Mouse (Mus musculus): Measurements from ENCODE around the gene Ppp1r18. TPM values are rescaled to one million over a fixed set of nuclear protein-coding genes. Genes with fewer than 3 reads are reported as not detected.

Ppp1r18 gene
- polyA plus RNA-seq, 1 experiment from 2014 or later = 23.2 TPM

DNA sequence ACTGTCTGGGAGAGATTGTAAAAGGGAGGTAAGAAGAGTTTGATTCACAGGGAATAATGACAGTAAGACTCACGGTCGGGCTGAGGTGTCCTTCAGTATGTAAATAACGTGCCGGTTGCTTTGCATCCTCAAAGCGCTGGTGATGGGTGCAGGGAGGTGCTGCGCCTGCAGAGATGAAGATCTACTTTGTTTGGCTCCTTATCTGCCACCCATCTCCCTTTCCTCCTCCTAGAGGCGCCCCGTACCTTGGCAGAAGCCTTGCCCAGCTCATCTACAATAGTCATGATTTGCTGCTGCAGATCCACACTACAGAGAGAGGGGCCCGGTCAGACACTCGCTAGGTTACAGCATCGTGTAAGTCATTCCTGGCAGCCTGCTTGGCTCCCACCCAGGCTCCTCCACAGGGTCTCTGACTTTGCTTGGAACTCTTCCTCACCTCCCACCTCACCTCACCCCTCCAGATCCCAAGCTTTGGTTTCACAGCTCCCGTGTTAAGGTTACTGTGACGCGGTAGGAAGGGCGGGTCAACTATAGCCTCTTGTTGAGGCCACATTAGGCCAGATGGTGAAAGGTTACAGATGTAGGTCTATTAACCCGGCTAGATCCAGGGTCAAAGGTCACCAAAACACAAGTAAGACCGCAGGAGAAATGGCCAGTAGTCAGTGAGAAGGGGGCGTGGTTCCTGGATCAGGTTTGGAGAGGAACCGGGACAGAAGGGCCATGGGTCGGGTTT lies 44.0 kb downstream of the Ppp1r18 start:
- peak overlapping the region; percentile 61 for H3K9ac ChIP-seq
- H3K9me3 ChIP-seq (replicated peaks) = no peaks in the 10 kb centered on the region
- H3K4me1 ChIP-seq = peaks cover 18% of the 10 kb centered on the region
- H3K27ac ChIP-seq = peak overlapping the region; percentile 82
- H3K27me3 ChIP-seq = no peaks in the 10 kb centered on the region
- WGBS = 16% methylated on average over 20 of the region's 20 CpGs
- ATAC-seq (replicated peaks; ENCODE audit: low FRiP score) = peak; percentile 53
- peak overlapping the region; percentile 77 for H3K4me2 ChIP-seq
- H3K36me3 ChIP-seq = peaks cover 79% of the 10 kb centered on the region
- peak overlapping the region; percentile 81 for H3K4me3 ChIP-seq (replicated peaks)

GRCm38 (mm10) chr17:35909919-35910369 lies 44.6 kb downstream of the Ppp1r18 start, which contains the start of gene Atat1:
Gene Atat1 (minus strand): TSS chr17:35910075.
- Histone ChIP-seq H3K27me3 (no peaks in the 10 kb centered on the region), H3K36me3 (peaks cover 75% of the 10 kb centered on the region)

DNA sequence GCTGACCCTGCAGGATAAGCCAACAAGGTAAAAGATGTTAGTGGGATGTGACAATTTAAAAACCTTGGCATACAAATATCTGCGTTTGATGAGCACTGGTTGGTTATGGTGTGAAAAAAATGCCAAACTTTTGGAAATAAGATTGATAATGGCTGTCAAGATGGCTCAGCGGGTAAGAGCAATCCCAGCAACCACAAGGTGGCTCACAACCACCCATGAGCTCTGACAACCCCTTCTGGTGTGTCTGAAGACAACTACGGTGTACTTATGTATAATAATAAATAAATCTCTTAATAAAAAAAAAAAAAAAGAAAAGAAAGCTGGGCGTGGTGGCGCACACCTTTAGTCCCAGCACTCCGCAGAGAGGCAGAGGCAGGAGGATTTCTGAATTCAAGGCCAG lies 49.6 kb downstream of the Ppp1r18 start:
- Histone ChIP-seq H3K4me1 (peaks cover 23% of the 10 kb centered on the region), H3K27ac (no peak overlapping the region), H3K4me3 (replicated peaks) (peak overlapping the region; percentile 67), H3K27me3 (no peaks in the 10 kb centered on the region), H3K9ac (no peak overlapping the region), H3K36me3 (peaks cover 39% of the 10 kb centered on the region), H3K9me3 (replicated peaks) (no peaks in the 10 kb centered on the region), H3K4me2 (peak overlapping the region; percentile 84)
- ATAC-seq (replicated peaks; ENCODE audit: low FRiP score) = no peak
- WGBS = 86% methylated on average over 6 of the region's 6 CpGs

More at GRCm38 (mm10) chr17:35909919-35910369, 44.6 kb downstream of the Ppp1r18 start, which contains the start of gene Atat1:
- no peaks in the 10 kb centered on the region for H3K9me3 ChIP-seq (replicated peaks)
- peak within 1 kb of the TSS; percentile 77 for H3K4me2 ChIP-seq
- peak within 1 kb of the TSS; percentile 82 for H3K27ac ChIP-seq
- H3K4me1 ChIP-seq = peaks cover 21% of the 10 kb centered on the region
- 3% methylated on average over 25 of the region's 25 CpGs for WGBS
- peak within 1 kb of the TSS; percentile 61 for H3K9ac ChIP-seq
- peak; percentile 90 for ATAC-seq (replicated peaks; ENCODE audit: low FRiP score)
- H3K4me3 ChIP-seq (replicated peaks) = peak within 1 kb of the TSS; percentile 81

GRCm38 (mm10) chr17:35915538-35916296 lies 50.3 kb downstream of the Ppp1r18 start:
- WGBS = 2% methylated on average over 28 of the region's 28 CpGs
- peak; percentile 15; the same call in 1 of the 2 replicates for ATAC-seq (replicated peaks; ENCODE audit: low FRiP score)

DNA sequence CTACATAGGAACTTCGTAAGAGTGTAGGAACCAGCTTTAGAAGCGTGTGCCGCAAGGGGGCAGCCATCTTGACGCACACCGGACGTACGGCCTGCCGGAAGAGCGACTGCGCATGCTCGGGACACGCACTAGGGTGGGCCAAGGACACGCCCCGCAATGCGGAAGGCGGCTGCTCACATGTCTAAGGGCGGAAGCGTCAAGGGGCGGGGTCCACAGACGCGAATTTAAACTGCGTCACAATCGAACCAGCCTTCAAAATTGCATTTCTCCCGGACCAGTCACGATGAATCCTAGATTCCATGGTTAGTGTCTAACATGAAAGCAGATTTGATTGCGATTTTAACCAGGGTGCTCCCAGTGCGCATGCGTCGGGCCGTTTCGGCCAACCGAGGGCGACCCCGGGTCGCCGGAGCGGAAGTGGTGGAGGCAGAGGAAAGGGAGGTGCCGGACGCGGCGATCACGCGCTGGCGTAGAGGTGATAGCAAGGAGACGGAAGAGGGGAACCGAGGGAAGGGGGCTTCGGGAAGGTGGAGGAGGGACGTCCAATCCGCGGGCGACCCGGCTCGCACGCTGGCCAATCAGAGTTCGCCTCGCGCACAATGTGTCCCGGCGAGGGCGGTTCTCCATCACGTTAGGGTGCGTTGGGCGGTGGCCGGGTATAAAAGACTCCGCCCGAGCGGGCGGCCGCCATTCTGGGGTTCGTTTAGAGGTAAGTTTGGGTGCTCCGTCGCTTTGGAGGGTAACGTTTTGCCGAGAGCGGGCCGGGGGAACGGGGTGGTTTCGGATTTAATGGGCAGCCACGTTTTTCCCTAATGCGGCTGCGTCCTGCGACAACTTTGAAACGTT lies 51.1 kb downstream of the Ppp1r18 start, which contains the start of the genes Mrps18b and Ppp1r10:
Gene Mrps18b (minus strand): TSS at position 93 of the 846 bp plus-strand sequence.
Gene Ppp1r10 (plus strand): TSS at position 138 of the 846 bp plus-strand sequence.
- H3K4me2 ChIP-seq = peak within 1 kb of the TSS; percentile 84
- ATAC-seq (replicated peaks; ENCODE audit: low FRiP score) = peak; percentile 95
- no peaks in the 10 kb centered on the region for H3K27me3 ChIP-seq
- WGBS = under 1% methylated on average over 83 of the region's 83 CpGs
- peaks cover 33% of the 10 kb centered on the region for H3K36me3 ChIP-seq
- no peaks in the 10 kb centered on the region for H3K9me3 ChIP-seq (replicated peaks)
- H3K9ac ChIP-seq = peak within 1 kb of the TSS; percentile 83
- peak within 1 kb of the TSS; percentile 98 for H3K27ac ChIP-seq
- peaks cover 37% of the 10 kb centered on the region for H3K4me1 ChIP-seq
- H3K4me3 ChIP-seq (replicated peaks) = peak within 1 kb of the TSS; percentile 67

More at GRCm38 (mm10) chr17:35915538-35916296, 50.3 kb downstream of the Ppp1r18 start:
- peaks cover 29% of the 10 kb centered on the region for H3K4me1 ChIP-seq
- H3K4me2 ChIP-seq = peak overlapping the region; percentile 84
- H3K27ac ChIP-seq = peak overlapping the region; percentile 98
- no peaks in the 10 kb centered on the region for H3K9me3 ChIP-seq (replicated peaks)
- H3K9ac ChIP-seq = peak overlapping the region; percentile 64
- H3K4me3 ChIP-seq (replicated peaks) = peak overlapping the region; percentile 67
- H3K36me3 ChIP-seq = peaks cover 41% of the 10 kb centered on the region
- no peaks in the 10 kb centered on the region for H3K27me3 ChIP-seq

DNA sequence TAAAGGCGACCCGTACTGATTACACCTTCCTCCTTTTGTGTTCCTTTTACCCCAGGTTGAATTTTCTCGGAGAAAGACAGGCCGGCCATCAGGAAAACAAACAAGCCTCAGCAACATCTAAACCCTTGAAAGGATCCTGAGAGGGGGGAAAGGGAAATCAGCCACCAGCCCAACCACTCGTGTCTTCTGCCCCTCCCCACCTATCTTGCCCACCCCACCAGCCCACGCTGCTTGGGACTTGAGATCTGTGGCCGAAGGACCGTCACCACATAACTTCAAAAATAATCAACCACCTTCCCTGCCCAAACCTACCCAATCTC lies 51.7 kb downstream of the Ppp1r18 start:
- Histone ChIP-seq H3K9me3 (replicated peaks) (no peaks in the 10 kb centered on the region), H3K27ac (peak overlapping the region; percentile 98), H3K4me1 (peaks cover 41% of the 10 kb centered on the region), H3K27me3 (no peaks in the 10 kb centered on the region), H3K4me2 (peak overlapping the region; percentile 84), H3K36me3 (peaks cover 27% of the 10 kb centered on the region), H3K9ac (peak overlapping the region; percentile 83), H3K4me3 (replicated peaks) (peak overlapping the region; percentile 67)
- ATAC-seq (replicated peaks; ENCODE audit: low FRiP score) = no peak
- under 1% methylated on average over 8 of the region's 8 CpGs for WGBS

DNA sequence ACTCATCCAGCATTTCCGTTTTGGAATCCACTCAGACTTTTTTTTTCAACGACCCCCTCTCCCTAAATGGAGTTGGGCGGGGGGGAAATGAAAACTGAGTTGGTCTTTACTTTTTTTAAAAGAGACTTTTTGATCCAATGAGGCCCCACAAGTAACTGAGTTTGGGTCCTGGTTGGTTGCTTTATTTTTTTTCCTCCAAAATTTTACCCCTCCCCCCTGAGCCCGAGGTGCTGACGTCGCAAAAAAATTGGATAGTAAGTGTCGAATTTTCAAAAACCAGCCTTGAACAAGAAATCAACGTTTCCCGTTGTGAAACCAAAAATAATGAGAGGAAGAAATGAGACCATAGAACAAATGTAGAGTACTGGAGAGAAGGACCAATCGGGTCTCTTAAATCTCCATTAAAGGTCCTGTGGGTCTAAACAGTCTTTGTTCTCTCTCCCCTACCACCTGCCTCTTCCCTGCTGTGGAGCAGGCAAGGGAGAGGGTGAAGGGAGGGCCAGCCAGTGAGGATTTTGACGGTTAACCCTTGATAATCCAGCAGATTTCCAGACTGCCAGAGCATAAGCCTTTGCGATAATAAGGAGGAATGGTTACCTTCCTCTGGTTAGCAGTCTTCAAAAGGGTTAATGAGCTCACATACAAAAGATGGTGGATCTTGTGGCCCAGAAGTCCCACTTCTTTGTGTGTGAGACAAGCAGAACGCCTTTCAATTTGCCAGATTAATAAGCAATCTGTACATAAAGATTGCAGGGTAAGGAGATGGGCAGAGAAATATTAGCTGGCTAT lies 52.3 kb downstream of the Ppp1r18 start:
- Histone ChIP-seq H3K9me3 (replicated peaks) (no peaks in the 10 kb centered on the region), H3K4me2 (peak overlapping the region; percentile 84), H3K4me1 (peaks cover 46% of the 10 kb centered on the region), H3K27me3 (no peaks in the 10 kb centered on the region), H3K9ac (peak overlapping the region; percentile 83), H3K27ac (peak overlapping the region; percentile 98), H3K4me3 (replicated peaks) (peak overlapping the region; percentile 67), H3K36me3 (peaks cover 21% of the 10 kb centered on the region)
- no peak for ATAC-seq (replicated peaks; ENCODE audit: low FRiP score)
- WGBS = under 1% methylated on average over 13 of the region's 13 CpGs

GRCm38 (mm10) chr17:35918276-35919059 lies 53.1 kb downstream of the Ppp1r18 start:
- WGBS = under 1% methylated on average over 11 of the region's 11 CpGs
- Histone ChIP-seq H3K36me3 (peaks cover 20% of the 10 kb centered on the region), H3K9me3 (replicated peaks) (no peaks in the 10 kb centered on the region), H3K27ac (peak overlapping the region; percentile 98), H3K27me3 (no peaks in the 10 kb centered on the region), H3K9ac (peak overlapping the region; percentile 83), H3K4me2 (peak overlapping the region; percentile 84), H3K4me1 (peaks cover 46% of the 10 kb centered on the region), H3K4me3 (replicated peaks) (peak overlapping the region; percentile 67)
- ATAC-seq (replicated peaks; ENCODE audit: low FRiP score) = no peak

DNA sequence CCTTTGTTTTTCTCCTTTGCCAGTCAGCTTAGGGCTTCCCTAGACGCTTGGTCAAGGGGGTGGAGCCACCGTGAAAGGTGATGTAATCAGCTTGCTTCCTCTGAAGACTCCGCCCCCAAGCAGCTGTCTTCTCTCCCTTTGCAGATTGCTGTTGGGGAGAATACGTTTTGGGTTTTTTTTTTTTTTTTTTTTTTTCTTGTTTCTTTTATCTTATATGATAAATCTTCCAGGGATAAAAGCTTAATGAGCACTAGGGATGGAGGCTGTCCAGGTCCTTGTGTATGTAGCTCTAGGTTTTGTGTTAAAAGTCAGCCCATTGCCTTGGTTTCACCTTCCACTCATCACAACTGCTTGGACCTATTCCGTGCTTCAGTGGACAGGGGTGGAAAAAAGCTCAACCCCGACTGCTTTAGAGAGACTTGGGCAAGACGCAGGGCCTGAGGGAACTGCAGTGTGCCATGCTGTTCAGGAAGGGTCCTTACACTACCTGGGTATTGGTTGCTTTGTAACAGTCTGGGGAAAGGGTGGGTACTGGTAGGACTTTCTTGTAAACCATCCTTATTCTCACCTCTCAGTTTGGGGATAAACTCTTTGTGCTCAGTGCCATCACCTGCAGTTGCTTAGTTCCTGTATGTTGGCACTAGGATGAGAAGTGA lies 53.8 kb downstream of the Ppp1r18 start:
- Histone ChIP-seq H3K4me1 (peaks cover 46% of the 10 kb centered on the region), H3K27me3 (no peaks in the 10 kb centered on the region), H3K27ac (peak overlapping the region; percentile 98), H3K4me2 (peak overlapping the region; percentile 84), H3K9me3 (replicated peaks) (no peaks in the 10 kb centered on the region), H3K36me3 (peaks cover 21% of the 10 kb centered on the region), H3K4me3 (replicated peaks) (peak overlapping the region; percentile 67), H3K9ac (peak overlapping the region; percentile 83)
- peak; percentile 34 for ATAC-seq (replicated peaks; ENCODE audit: low FRiP score)
- 9% methylated on average over 7 of the region's 7 CpGs for WGBS

DNA sequence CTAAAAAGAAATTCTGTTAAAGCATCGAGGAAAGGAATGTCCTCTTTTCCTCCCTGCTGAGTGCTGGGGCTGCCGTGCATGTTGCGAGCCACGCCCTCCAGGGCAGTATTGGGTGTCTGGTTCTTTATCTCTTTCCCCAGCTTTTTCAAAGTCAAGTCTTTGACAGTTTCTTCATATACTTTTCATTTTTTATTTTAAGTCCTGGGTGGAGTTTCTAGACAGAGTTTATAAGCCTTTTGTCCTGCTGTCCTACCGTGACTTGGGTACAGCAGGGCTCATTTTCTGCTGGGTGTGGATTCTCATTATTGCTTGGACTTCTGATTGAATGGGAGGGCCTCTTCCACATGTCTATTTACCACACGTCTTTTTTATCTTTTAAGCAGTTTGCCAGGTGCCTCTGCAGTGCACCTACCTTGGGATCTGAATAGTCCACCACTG lies 54.5 kb downstream of the Ppp1r18 start:
- Histone ChIP-seq H3K9ac (0 out of 2 replicates have a peak overlapping the region, but pooled peaks have one; percentile 6), H3K9me3 (replicated peaks) (no peaks in the 10 kb centered on the region), H3K4me1 (peaks cover 41% of the 10 kb centered on the region), H3K36me3 (peaks cover 24% of the 10 kb centered on the region), H3K27ac (peak overlapping the region; percentile 98), H3K27me3 (no peaks in the 10 kb centered on the region), H3K4me2 (peak overlapping the region; percentile 84), H3K4me3 (replicated peaks) (peak overlapping the region; percentile 67)
- 47% methylated on average over 6 of the region's 6 CpGs for WGBS
- ATAC-seq (replicated peaks; ENCODE audit: low FRiP score) = no peak

All from kidney, embryonic 15.5 days (tissue).